In genomic region chr15:80634391-80635193, GRCm38 (mm10) we compare ENCODE assay signal across 9 mouse cellular contexts. TPM values are rescaled to one million over a fixed set of nuclear protein-coding genes. Genes with fewer than 3 reads are reported as not detected.
A peak's percentile ranks its signal among the peaks of the same experiment; 100 is the strongest.
DNase-seq lines count a peak whose midpoint lies in the region; TF ChIP-seq lines count a peak whose summit lies in the region.
"Had no signal": no experiment of that assay in that cellular context is flagged by ENCODE, and none has a peak within 500 bp of the region (broad histone marks: within the 10 kb centered on the region; RNA-seq: fewer than 3 reads in every experiment).

No protein-coding gene starts in this region.

- 40% methylated on average over 11 of the region's 11 CpGs for WGBS in lung, adult 2 months

- TF ChIP-seq POLR2A in lung, adult 2 months (IDR thresholded peaks at IDR 0.05; ENCODE audit: borderline replicate concordance, extremely low read depth, low read depth, low read length) = no peak

- peaks cover 5% of the 10 kb centered on the region; the same call in 1 of the 2 replicates for H3K4me1 ChIP-seq in lung, adult 2 months (ENCODE audit: control insufficient read depth, insufficient read depth, low read length)

- no peak for DNase-seq in gastrocnemius, adult 2 months
- DNase-seq in gastrocnemius, postnatal 10 days = no peak
- peak; percentile 53 for DNase-seq in urinary bladder, postnatal 25 days (ENCODE audit: low spot score)
- no peak for DNase-seq in urinary bladder, adult 2 months (ENCODE audit: low spot score)
- peak; percentile 72 to 85 for DNase-seq in frontal cortex, postnatal 36 days (ENCODE audit: low spot score in 2 of 2)
- DNase-seq in lung, adult 2 months = peak; percentile 12
- peak; percentile 25 for DNase-seq in right cerebral cortex, postnatal 4 days
- DNase-seq in adrenal gland, adult 2 months = no peak

- H3K27ac ChIP-seq in gastrocnemius, adult 2 months = no peak overlapping the region
- H3K27ac ChIP-seq: liver, embryonic 15.5 days had no signal

- intact Hi-C loops in gastrocnemius, adult 2 months (cut with DNase I) = loop anchor here (5.0 kb wide), 1 partner anchor 58 kb away; no protein-coding TSS in a partner anchor

- peak; percentile 63 for TF ChIP-seq CTCF in gastrocnemius, adult 2 months (IDR thresholded peaks at IDR 0.05)
- no peak for TF ChIP-seq CTCF in lung, adult 2 months (IDR thresholded peaks at IDR 0.05; ENCODE audit: insufficient read depth, low read length)

- no peak overlapping the region for H3K4me3 ChIP-seq in gastrocnemius, adult 2 months
- H3K4me3 ChIP-seq in lung, adult 2 months (replicated peaks; ENCODE audit: extremely low read depth, low read depth, low read length) = no peak overlapping the region
- H3K4me3 ChIP-seq: liver, embryonic 15.5 days had no signal

RNA-seq across cellular contexts. Expression of gene Fam83f, which starts 37.1 kb away (rescaled TPM):
- total RNA-seq in gastrocnemius, adult 2 months (2021) = under 1 TPM in 1 of 2 experiments, not detected in 1; 0.10 TPM
- total RNA-seq in gastrocnemius, postnatal 10 days (2021) = under 1 TPM; 0.47 to 0.49 TPM
- 18.5 and 19.9 TPM in 2 replicates for polyA plus RNA-seq in urinary bladder, adult 2 months (2012; rRNA removed)
- 1.2 and 2.2 TPM in 2 replicates for polyA plus RNA-seq in lung, adult 2 months (2012; rRNA removed)
- total RNA-seq in adrenal gland, adult 2 months (2021) = under 1 TPM; 0.12 to 0.35 TPM
- polyA plus RNA-seq in adrenal gland, adult 2 months (2012; rRNA removed) = 0.06 and 0.08 TPM in 2 replicates

Comparison
In these comparisons a context has a peak if more than half of its experiments do, and no peak if none do; other contexts are left out.
1. DNase-seq: peak in urinary bladder, postnatal 25 days (single experiment), frontal cortex, postnatal 36 days (2 of 2), lung, adult 2 months (single experiment) and right cerebral cortex, postnatal 4 days (single experiment); none in gastrocnemius, adult 2 months (single experiment), gastrocnemius, postnatal 10 days (single experiment), urinary bladder, adult 2 months (single experiment) and adrenal gland, adult 2 months (single experiment).